In genomic region chr19:41474943-41475342, GRCm38 (mm10) we compare ENCODE assay signal across 12 mouse cellular contexts. TPM values are rescaled to one million over a fixed set of nuclear protein-coding genes. Genes with fewer than 3 reads are reported as not detected.
DNase-seq lines count a peak whose midpoint lies in the region; ATAC-seq and TF ChIP-seq lines count a peak whose summit lies in the region.
"Had no signal": no experiment of that assay in that cellular context is flagged by ENCODE, and none has a peak within 500 bp of the region (broad histone marks: within the 10 kb centered on the region; RNA-seq: fewer than 3 reads in every experiment).

No protein-coding gene starts in this region.

- ATAC-seq in embryonic facial prominence, embryonic 14.5 days (ENCODE audit: low read depth) = no peak
- ATAC-seq: forebrain, embryonic 13.5 days; midbrain, embryonic 16.5 days had no signal

- 48% methylated on average over 2 of the region's 2 CpGs for WGBS in embryonic facial prominence, embryonic 14.5 days
- 29% methylated on average over 2 of the region's 2 CpGs for WGBS in small intestine, adult 2 months

- no peak overlapping the region for H3K4me3 ChIP-seq in embryonic facial prominence, embryonic 14.5 days (ENCODE audit: low read depth, low read length)
- H3K4me3 ChIP-seq in small intestine, adult 2 months (ENCODE audit: low read depth, low read length) = no peak overlapping the region
- H3K4me3 ChIP-seq: forebrain, embryonic 13.5 days had no signal

- peak; percentile 21 to 22 for DNase-seq in lung, adult 18-20 months
- DNase-seq in lung, postnatal 14 days = no peak
- peak; percentile 13 for DNase-seq in embryonic facial prominence, embryonic 14.5 days (ENCODE audit: low spot score)
- peak; percentile 74 to 84 for DNase-seq in kidney, postnatal 36 days
- DNase-seq in left cerebral cortex, adult 9 months (ENCODE audit: low spot score in 2 of 2) = no peak
- no peak for DNase-seq in layer of hippocampus, adult 9-10 months (ENCODE audit: low spot score)
- no peak for DNase-seq in urinary bladder, adult 18-20 months (ENCODE audit: low spot score in 2 of 2)
- DNase-seq: cerebellum, adult 9-10 months; thymus, adult 18-20 months had no signal

- H3K4me1 ChIP-seq in embryonic facial prominence, embryonic 14.5 days (ENCODE audit: control insufficient read depth, insufficient read depth, low read length) = no peaks in the 10 kb centered on the region
- peaks cover 4% of the 10 kb centered on the region; the same call in 1 of the 2 replicates for H3K4me1 ChIP-seq in small intestine, adult 2 months (ENCODE audit: control insufficient read depth, insufficient read depth, insufficient read length, low read length)
- H3K4me1 ChIP-seq: forebrain, embryonic 13.5 days had no signal

- no peak; the same call in 1 of the 2 replicates for TF ChIP-seq POLR2A in small intestine, adult 2 months (IDR thresholded peaks at IDR 0.05; ENCODE audit: low read depth, low read length)

- H3K4me2 ChIP-seq in embryonic facial prominence, embryonic 14.5 days (ENCODE audit: low read depth, low read length) = no peak overlapping the region
- H3K4me2 ChIP-seq: forebrain, embryonic 13.5 days had no signal

- H3K9ac ChIP-seq in embryonic facial prominence, embryonic 14.5 days (ENCODE audit: low read depth, low read length) = no peak overlapping the region
- H3K9ac ChIP-seq: forebrain, embryonic 13.5 days had no signal

- no peaks in the 10 kb centered on the region for H3K27me3 ChIP-seq in embryonic facial prominence, embryonic 14.5 days (replicated peaks; ENCODE audit: control insufficient read depth, insufficient read depth, low read length)
- H3K27me3 ChIP-seq in small intestine, adult 2 months (ENCODE audit: control insufficient read depth, insufficient read depth, low read length) = no peaks in the 10 kb centered on the region
- H3K27me3 ChIP-seq: forebrain, embryonic 13.5 days had no signal

- no peak for TF ChIP-seq CTCF in small intestine, adult 2 months (IDR thresholded peaks at IDR 0.05; ENCODE audit: extremely low read depth, insufficient read length, insufficient replicate concordance, low read depth, low read length)

- no peak overlapping the region for H3K27ac ChIP-seq in embryonic facial prominence, embryonic 14.5 days (replicated peaks; ENCODE audit: low read depth, low read length)
- H3K27ac ChIP-seq in small intestine, adult 2 months (ENCODE audit: insufficient read depth, low read depth, low read length) = peak overlapping the region; percentile 60; the same call in 1 of the 2 replicates
- H3K27ac ChIP-seq: forebrain, embryonic 13.5 days had no signal

- H3K36me3 ChIP-seq in embryonic facial prominence, embryonic 14.5 days (ENCODE audit: control insufficient read depth, insufficient read depth, low read length) = no peaks in the 10 kb centered on the region
- no peaks in the 10 kb centered on the region for H3K36me3 ChIP-seq in small intestine, adult 2 months (ENCODE audit: control insufficient read depth, insufficient read depth, low read length)

- H3K9me3 ChIP-seq in embryonic facial prominence, embryonic 14.5 days (ENCODE audit: control insufficient read depth, low read length) = no peaks in the 10 kb centered on the region
- H3K9me3 ChIP-seq: forebrain, embryonic 13.5 days had no signal

RNA-seq across cellular contexts. Expression of gene Lcor, which starts 7.5 kb away (rescaled TPM):
- polyA plus RNA-seq in embryonic facial prominence, embryonic 14.5 days (2014; fragmentation: Nextera tagmentation; extraction: Ambion mirVana) = 9.7 and 10.5 TPM in 2 replicates
- 1.6 and 2.9 TPM in 2 replicates for polyA plus RNA-seq in small intestine, adult 2 months (2012; rRNA removed)

Comparison
In these comparisons a context has a peak if more than half of its experiments do, and no peak if none do; other contexts are left out.
1. DNase-seq: peak in lung, adult 18-20 months (2 of 2), embryonic facial prominence, embryonic 14.5 days (single experiment) and kidney, postnatal 36 days (2 of 2); none in lung, postnatal 14 days (single experiment), left cerebral cortex, adult 9 months (0 of 2), layer of hippocampus, adult 9-10 months (single experiment) and urinary bladder, adult 18-20 months (0 of 2).